Mouse (Mus musculus): ENCODE measurements around the gene Prkd2. TPM values are rescaled to one million over a fixed set of nuclear protein-coding genes. Genes with fewer than 3 reads are reported as not detected.

Prkd2 gene
- polyA plus RNA-seq, 1 experiment, result 4.7 TPM

DNA sequence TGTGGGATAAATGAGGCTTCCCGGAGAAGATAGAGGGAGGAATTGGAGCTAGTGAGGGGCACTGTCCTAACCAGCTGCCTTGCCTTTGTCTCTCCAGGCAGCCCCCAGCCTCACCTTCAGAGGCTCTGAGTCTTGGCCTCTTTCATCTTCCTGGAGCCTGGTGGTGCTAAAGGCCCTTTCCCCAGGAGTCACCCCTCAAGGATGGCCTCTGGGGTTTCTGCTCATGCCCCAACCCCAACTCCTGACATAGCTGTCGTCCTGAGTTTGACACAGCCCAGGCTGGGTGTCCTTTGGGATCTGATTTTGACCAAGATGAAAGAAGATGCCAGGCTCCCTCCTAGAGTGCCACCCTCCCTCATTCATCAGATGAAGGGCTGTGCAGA is 2.6 kb upstream of the Prkd2 start:
- H3ac ChIP-seq (ENCODE audit: control insufficient read depth, insufficient read length), result no peak overlapping the region
- H3K79me2 ChIP-seq (ENCODE audit: control insufficient read depth, insufficient read depth), result no peaks in the 10 kb centered on the region
- TF ChIP-seq SRF (IDR thresholded peaks at IDR 0.05; ENCODE audit: control insufficient read depth, insufficient read length, low read depth) (no peak), MAX (IDR thresholded peaks at IDR 0.05; ENCODE audit: low read depth) (no peak), TCF3 (IDR thresholded peaks at IDR 0.05; ENCODE audit: insufficient read length, low read depth) (no peak), CEBPB (IDR thresholded peaks at IDR 0.05; ENCODE audit: insufficient read depth, poor library complexity, severe bottlenecking) (no peak), MYOD1 (IDR thresholded peaks at IDR 0.05; ENCODE audit: control insufficient read depth in 1 of 3, insufficient read length in 2 of 3, low read depth in 2 of 3) (no peak), TCF12 (IDR thresholded peaks at IDR 0.05; ENCODE audit: insufficient read depth, poor library complexity, severe bottlenecking) (no peak), REST (IDR thresholded peaks at IDR 0.05; ENCODE audit: insufficient read depth, insufficient read length) (no peak)
- no peak overlapping the region for H3K4me2 ChIP-seq (ENCODE audit: low read depth)
- H3K27me3 ChIP-seq (ENCODE audit: control insufficient read depth, insufficient read depth, insufficient read length), result no peaks in the 10 kb centered on the region
- no peak overlapping the region for H3K4me3 ChIP-seq
- H3K36me3 ChIP-seq (ENCODE audit: control insufficient read depth, insufficient read depth), result peaks cover 3% of the 10 kb centered on the region

GRCm38 (mm10) chr7:16841078-16841477 is 1.6 kb upstream of the Prkd2 start:
- Histone ChIP-seq H3ac (ENCODE audit: control insufficient read depth, insufficient read length) (no peak overlapping the region), H3K27me3 (ENCODE audit: control insufficient read depth, insufficient read depth, insufficient read length) (no peaks in the 10 kb centered on the region), H3K36me3 (ENCODE audit: control insufficient read depth, insufficient read depth) (peaks cover 3% of the 10 kb centered on the region), H3K4me2 (ENCODE audit: low read depth) (no peak overlapping the region), H3K79me2 (ENCODE audit: control insufficient read depth, insufficient read depth) (no peaks in the 10 kb centered on the region), H3K4me3 (no peak overlapping the region)
- TF ChIP-seq MYOG (IDR thresholded peaks at IDR 0.05; ENCODE audit: control insufficient read depth in 1 of 3, insufficient read depth in 1 of 3, insufficient read length in 2 of 3, low read depth in 2 of 3) (no peak), SRF (IDR thresholded peaks at IDR 0.05; ENCODE audit: control insufficient read depth, insufficient read length, low read depth) (no peak), MYOD1 (IDR thresholded peaks at IDR 0.05; ENCODE audit: control insufficient read depth in 1 of 3, insufficient read length in 2 of 3, low read depth in 2 of 3) (no peak), CEBPB (IDR thresholded peaks at IDR 0.05; ENCODE audit: insufficient read depth, poor library complexity, severe bottlenecking) (no peak), E2F4 (IDR thresholded peaks at IDR 0.05; ENCODE audit: insufficient read depth) (no peak), TCF12 (IDR thresholded peaks at IDR 0.05; ENCODE audit: insufficient read depth, poor library complexity, severe bottlenecking) (no peak), REST (IDR thresholded peaks at IDR 0.05; ENCODE audit: insufficient read depth, insufficient read length) (no peak), TCF3 (IDR thresholded peaks at IDR 0.05; ENCODE audit: insufficient read length, low read depth) (no peak), POLR2A (IDR thresholded peaks at IDR 0.05; ENCODE audit: insufficient read length, low read depth) (no peak), USF1 (IDR thresholded peaks at IDR 0.05; ENCODE audit: low read depth) (no peak), MAX (IDR thresholded peaks at IDR 0.05; ENCODE audit: low read depth) (no peak), POLR2AphosphoS2 (IDR thresholded peaks at IDR 0.05; ENCODE audit: insufficient read length, low read depth) (no peak)

GRCm38 (mm10) chr7:16841561-16842560 is 841 bp upstream of the Prkd2 start:
- Histone ChIP-seq H3K4me2 (ENCODE audit: low read depth) (peak overlapping the region; percentile 98), H3K79me2 (ENCODE audit: control insufficient read depth, insufficient read depth) (no peaks in the 10 kb centered on the region), H3K27me3 (ENCODE audit: control insufficient read depth, insufficient read depth, insufficient read length) (no peaks in the 10 kb centered on the region), H3K4me3 (peak overlapping the region; percentile 73), H3ac (ENCODE audit: control insufficient read depth, insufficient read length) (peak overlapping the region; percentile 61), H3K36me3 (ENCODE audit: control insufficient read depth, insufficient read depth) (peaks cover 3% of the 10 kb centered on the region)
- no peak for TF ChIP-seq TCF12 (IDR thresholded peaks at IDR 0.05; ENCODE audit: insufficient read depth, poor library complexity, severe bottlenecking)
- TF ChIP-seq POLR2AphosphoS2 (IDR thresholded peaks at IDR 0.05; ENCODE audit: insufficient read length, low read depth), result no peak
- TF ChIP-seq CEBPB (IDR thresholded peaks at IDR 0.05; ENCODE audit: insufficient read depth, poor library complexity, severe bottlenecking), result no peak
- no peak for TF ChIP-seq TCF3 (IDR thresholded peaks at IDR 0.05; ENCODE audit: insufficient read length, low read depth)
- no peak for TF ChIP-seq MYOG (IDR thresholded peaks at IDR 0.05; ENCODE audit: control insufficient read depth in 1 of 3, insufficient read depth in 1 of 3, insufficient read length in 2 of 3, low read depth in 2 of 3)
- TF ChIP-seq REST (IDR thresholded peaks at IDR 0.05; ENCODE audit: insufficient read depth, insufficient read length), result no peak

GRCm38 (mm10) chr7:16843441-16844171 is 904 bp downstream of the Prkd2 start:
- peaks cover 3% of the 10 kb centered on the region for H3K36me3 ChIP-seq (ENCODE audit: control insufficient read depth, insufficient read depth)

More at GRCm38 (mm10) chr7:16843441-16844171, 904 bp downstream of the Prkd2 start:
- H3K4me2 ChIP-seq (ENCODE audit: low read depth), result peak overlapping the region; percentile 98
- no peaks in the 10 kb centered on the region for H3K79me2 ChIP-seq (ENCODE audit: control insufficient read depth, insufficient read depth)
- peak overlapping the region; percentile 61 for H3ac ChIP-seq (ENCODE audit: control insufficient read depth, insufficient read length)
- H3K4me3 ChIP-seq, result peak overlapping the region; percentile 73
- TF ChIP-seq CEBPB (IDR thresholded peaks at IDR 0.05; ENCODE audit: insufficient read depth, poor library complexity, severe bottlenecking) (no peak), TCF3 (IDR thresholded peaks at IDR 0.05; ENCODE audit: insufficient read length, low read depth) (no peak), SRF (IDR thresholded peaks at IDR 0.05; ENCODE audit: control insufficient read depth, insufficient read length, low read depth) (no peak), TCF12 (IDR thresholded peaks at IDR 0.05; ENCODE audit: insufficient read depth, poor library complexity, severe bottlenecking) (no peak), MYOD1 (IDR thresholded peaks at IDR 0.05; ENCODE audit: control insufficient read depth in 1 of 3, insufficient read length in 2 of 3, low read depth in 2 of 3) (no peak), REST (IDR thresholded peaks at IDR 0.05; ENCODE audit: insufficient read depth, insufficient read length) (no peak), USF1 (IDR thresholded peaks at IDR 0.05; ENCODE audit: low read depth) (no peak), POLR2AphosphoS2 (IDR thresholded peaks at IDR 0.05; ENCODE audit: insufficient read length, low read depth) (no peak), POLR2A (IDR thresholded peaks at IDR 0.05; ENCODE audit: insufficient read length, low read depth) (no peak), MYOG (IDR thresholded peaks at IDR 0.05; ENCODE audit: control insufficient read depth in 1 of 3, insufficient read depth in 1 of 3, insufficient read length in 2 of 3, low read depth in 2 of 3) (no peak)
- H3K27me3 ChIP-seq (ENCODE audit: control insufficient read depth, insufficient read depth, insufficient read length), result no peaks in the 10 kb centered on the region
